Comparison of ENCODE assay signal across 9 mouse cellular contexts in genomic region chr5:66545573-66546141, GRCm38 (mm10).
DNase-seq lines count a peak whose midpoint lies in the region; ATAC-seq and TF ChIP-seq lines count a peak whose summit lies in the region.
"Had no signal": no experiment of that assay in that cellular context is flagged by ENCODE, and none has a peak within 500 bp of the region (broad histone marks: within the 10 kb centered on the region; RNA-seq: fewer than 3 reads in every experiment).

No protein-coding gene starts in this region.

- DNase-seq in kidney, postnatal 0 days (ENCODE audit: low spot score), result no peak
- no peak for DNase-seq in kidney, adult 9 months
- DNase-seq in brain, adult 2 months (ENCODE audit: low read depth, low spot score), result peak; percentile 89
- DNase-seq in adrenal gland, postnatal 14 days, result no peak
- DNase-seq in thymus, postnatal 0 days (ENCODE audit: low spot score), result no peak

- ATAC-seq in kidney, postnatal 0 days (replicated peaks; ENCODE audit: low FRiP score, low read depth), result no peak
- peak; percentile 89 for ATAC-seq in forebrain, embryonic 13.5 days
- peak; percentile 91 for ATAC-seq in midbrain, embryonic 13.5 days
- no peak for ATAC-seq in intestine, embryonic 16.5 days

- WGBS in kidney, postnatal 0 days, result 61% methylated on average over 10 of the region's 10 CpGs
- 3% methylated on average over 10 of the region's 10 CpGs for WGBS in forebrain, embryonic 13.5 days
- WGBS in midbrain, embryonic 13.5 days, result 8% methylated on average over 10 of the region's 10 CpGs
- 67% methylated on average over 10 of the region's 10 CpGs for WGBS in intestine, embryonic 16.5 days

- no peak overlapping the region for H3K4me2 ChIP-seq in kidney, postnatal 0 days (ENCODE audit: low read length)
- peak overlapping the region; percentile 37 for H3K4me2 ChIP-seq in forebrain, embryonic 13.5 days
- peak overlapping the region; percentile 25 for H3K4me2 ChIP-seq in midbrain, embryonic 13.5 days (replicated peaks)
- H3K4me2 ChIP-seq in intestine, embryonic 16.5 days (ENCODE audit: low read depth, low read length), result no peak overlapping the region

- no peak for TF ChIP-seq CTCF in kidney, postnatal 0 days (IDR thresholded peaks at IDR 0.05; ENCODE audit: low read depth)

- no peaks in the 10 kb centered on the region for H3K9me3 ChIP-seq in kidney, postnatal 0 days (replicated peaks; ENCODE audit: low read length)
- peaks cover 16% of the 10 kb centered on the region; the same call in 1 of the 2 replicates for H3K9me3 ChIP-seq in forebrain, embryonic 13.5 days (replicated peaks)
- peaks cover 11% of the 10 kb centered on the region for H3K9me3 ChIP-seq in midbrain, embryonic 13.5 days
- peaks cover 6% of the 10 kb centered on the region; the same call in 1 of the 2 replicates for H3K9me3 ChIP-seq in intestine, embryonic 16.5 days (ENCODE audit: control insufficient read depth, low read length)

- 0 out of 2 replicates have a peak overlapping the region, but pooled peaks have one; percentile 14 for H3K9ac ChIP-seq in kidney, postnatal 0 days (ENCODE audit: low read depth, low read length)
- peak overlapping the region; percentile 43; the same call in 1 of the 2 replicates for H3K9ac ChIP-seq in forebrain, embryonic 13.5 days
- peak overlapping the region; percentile 36 for H3K9ac ChIP-seq in midbrain, embryonic 13.5 days (replicated peaks)
- H3K9ac ChIP-seq in intestine, embryonic 16.5 days (ENCODE audit: low read depth, low read length), result no peak overlapping the region
- H3K9ac ChIP-seq: liver, embryonic 14.5 days had no signal

- H3K36me3 ChIP-seq in kidney, postnatal 0 days (ENCODE audit: insufficient read depth, low read length), result no peaks in the 10 kb centered on the region
- peaks cover 4% of the 10 kb centered on the region; the same call in 1 of the 2 replicates for H3K36me3 ChIP-seq in forebrain, embryonic 13.5 days (ENCODE audit: poor library complexity, severe bottlenecking)
- H3K36me3 ChIP-seq in midbrain, embryonic 13.5 days, result peaks cover 4% of the 10 kb centered on the region; the same call in 1 of the 2 replicates
- H3K36me3 ChIP-seq in intestine, embryonic 16.5 days (ENCODE audit: control insufficient read depth, insufficient read depth, low read length), result no peaks in the 10 kb centered on the region

- peaks cover 21% of the 10 kb centered on the region for H3K4me1 ChIP-seq in kidney, postnatal 0 days (replicated peaks; ENCODE audit: insufficient read depth, low read length)
- peaks cover 34% of the 10 kb centered on the region for H3K4me1 ChIP-seq in forebrain, embryonic 13.5 days
- peaks cover 29% of the 10 kb centered on the region for H3K4me1 ChIP-seq in midbrain, embryonic 13.5 days (replicated peaks)
- peaks cover 5% of the 10 kb centered on the region; the same call in 1 of the 2 replicates for H3K4me1 ChIP-seq in intestine, embryonic 16.5 days (ENCODE audit: control insufficient read depth, insufficient read depth, low read length)

- H3K4me3 ChIP-seq in kidney, postnatal 0 days (replicated peaks; ENCODE audit: low read depth, low read length), result no peak overlapping the region
- H3K4me3 ChIP-seq in forebrain, embryonic 13.5 days, result 0 out of 2 replicates have a peak overlapping the region, but pooled peaks have one; percentile 3
- no peak overlapping the region for H3K4me3 ChIP-seq in midbrain, embryonic 13.5 days (replicated peaks)
- H3K4me3 ChIP-seq in intestine, embryonic 16.5 days (ENCODE audit: low read length), result no peak overlapping the region

- H3K27ac ChIP-seq in kidney, postnatal 0 days, result no peak overlapping the region
- H3K27ac ChIP-seq in forebrain, embryonic 13.5 days, result peak overlapping the region; percentile 79
- H3K27ac ChIP-seq in midbrain, embryonic 13.5 days, result peak overlapping the region; percentile 85
- H3K27ac ChIP-seq in intestine, embryonic 16.5 days (ENCODE audit: low read length), result no peak overlapping the region
- H3K27ac ChIP-seq: liver, embryonic 14.5 days had no signal

- H3K27me3 ChIP-seq in kidney, postnatal 0 days (ENCODE audit: insufficient read depth, low read length), result no peaks in the 10 kb centered on the region
- H3K27me3 ChIP-seq in forebrain, embryonic 13.5 days, result no peaks in the 10 kb centered on the region
- no peaks in the 10 kb centered on the region for H3K27me3 ChIP-seq in midbrain, embryonic 13.5 days
- H3K27me3 ChIP-seq in intestine, embryonic 16.5 days (replicated peaks; ENCODE audit: control insufficient read depth, insufficient read depth, low read length), result no peaks in the 10 kb centered on the region

Comparison
In these comparisons a context has a peak if more than half of its experiments do, and no peak if none do; other contexts are left out.
1. ATAC-seq: peak in forebrain, embryonic 13.5 days (single experiment) and midbrain, embryonic 13.5 days (single experiment); none in kidney, postnatal 0 days (single experiment) and intestine, embryonic 16.5 days (single experiment).
2. H3K27ac ChIP-seq: peak in forebrain, embryonic 13.5 days (single experiment) and midbrain, embryonic 13.5 days (single experiment); none in kidney, postnatal 0 days (single experiment) and intestine, embryonic 16.5 days (single experiment).
3. H3K4me2 ChIP-seq: peak in forebrain, embryonic 13.5 days (single experiment) and midbrain, embryonic 13.5 days (single experiment); none in kidney, postnatal 0 days (single experiment) and intestine, embryonic 16.5 days (single experiment).